Comparison of ENCODE assay signal across 11 mouse cellular contexts in genomic region chr12:5757361-5757760, GRCm38 (mm10).
"Had no signal": no experiment of that assay in that cellular context is flagged by ENCODE, and none has a peak within 500 bp of the region (broad histone marks: within the 10 kb centered on the region; RNA-seq: fewer than 3 reads in every experiment).

No protein-coding gene starts in this region.

- DNase-seq: lung, adult 18-20 months; lung, embryonic 14.5 days; lung, postnatal 10 days; lung, postnatal 4 days; right cerebral cortex, postnatal 14 days; spleen, adult 18-20 months; thymus, adult 18-20 months; thymus, postnatal 14 days; thymus, postnatal 36 days had no signal

- ATAC-seq: midbrain, embryonic 13.5 days; midbrain, embryonic 15.5 days had no signal
